Mouse (Mus musculus) liver, embryonic 15.5 days (tissue): ENCODE results near the gene Defb6. TPM values are rescaled to one million over a fixed set of nuclear protein-coding genes. Genes with fewer than 3 reads are reported as not detected.

ENCODE experiments used
- ATAC-seq: fragments of 200-750 bp; cut with Nextera tagmentation; 2 replicates; pipeline ENCODE4 v1.8.0; 2017; ENCODE audit warnings: moderate number of reproducible peaks, mild to moderate bottlenecking, moderate library complexity; ENCODE audit not compliant: insufficient read depth
- H3K27ac ChIP-seq: fragments of 300-500 bp; sonication (generic); replicated peaks from 2 replicates; pipeline ENCODE4 v1.5.1; 2015; ENCODE audit warnings: mild to moderate bottlenecking, inconsistent platforms
- H3K27me3 ChIP-seq: fragments of 300-500 bp; sonication (generic); 2 replicates; pipeline ENCODE4 v1.6.1; 2015; ENCODE audit warnings: mild to moderate bottlenecking, inconsistent platforms
- H3K36me3 ChIP-seq: fragments of 300-500 bp; sonication (generic); replicated peaks from 2 replicates; pipeline ENCODE4 v1.6.1; 2015; ENCODE audit warnings: moderate library complexity, mild to moderate bottlenecking, inconsistent platforms
- H3K4me1 ChIP-seq: fragments of 300-500 bp; sonication (generic); replicated peaks from 2 replicates; pipeline ENCODE4 v1.6.1; 2015; ENCODE audit warnings: inconsistent platforms
- H3K4me2 ChIP-seq: fragments of 300-500 bp; sonication (generic); 2 replicates; pipeline ENCODE4 v1.6.1; 2015; ENCODE audit warnings: moderate library complexity, mild to moderate bottlenecking, inconsistent platforms
- H3K4me3 ChIP-seq: fragments of 300-500 bp; sonication (generic); replicated peaks from 2 replicates; pipeline ENCODE4 v1.5.1; 2015; ENCODE audit warnings: mild to moderate bottlenecking, inconsistent platforms
- H3K9ac ChIP-seq: fragments of 300-500 bp; sonication (generic); 2 replicates; pipeline ENCODE4 v1.6.1; 2015; ENCODE audit warnings: moderate library complexity, mild to moderate bottlenecking, inconsistent platforms
- H3K9me3 ChIP-seq: fragments of 300-500 bp; sonication (generic); replicated peaks from 2 replicates; pipeline ENCODE4 v1.6.1; 2016; ENCODE audit warnings: inconsistent platforms
- WGBS: fragments of 180-500 bp; shearing (Covaris S2); methylation state at CpG from one replicate; pipeline ENCODE4 v1.1.7; 2015; ENCODE audit warnings: mixed read lengths; ENCODE audit not compliant: insufficient replicate concordance; 5-methylcytosine and 5-hydroxymethylcytosine counted together
- polyA plus RNA-seq: library from polyadenylated mRNA; unstranded; fragments of >200 nt; fragmentation: Nextera tagmentation; extraction: Ambion mirVana; gene quantifications from 2 replicates; pipeline ENCODE4 v1.2.1, GENCODE M21; 2015

Gene Defb6
- polyA plus RNA-seq: not detected in 2 replicates

DNA sequence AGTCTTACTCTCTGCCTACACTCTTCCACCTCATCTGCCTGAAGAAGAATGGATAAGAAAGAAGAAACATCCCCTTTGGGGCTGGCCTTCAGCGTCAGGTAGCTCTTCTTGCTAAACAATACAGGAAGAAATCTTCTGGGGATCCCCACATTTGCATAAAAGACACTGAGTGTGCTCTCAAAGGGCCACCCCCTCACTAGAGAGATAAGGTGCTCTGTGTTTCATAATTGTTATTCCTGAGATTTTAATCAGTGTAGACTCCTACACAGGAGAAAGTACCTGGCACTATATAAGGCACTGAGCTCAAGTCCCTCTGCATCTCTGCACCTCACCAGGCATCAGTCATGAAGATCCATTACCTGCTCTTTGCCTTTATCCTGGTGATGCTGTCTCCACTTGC, at the start of gene Defb6:
Defb6 (plus strand) TSS at position 318 of the 400 bp plus-strand sequence.
- Histone ChIP-seq H3K4me1 (no peaks in the 10 kb centered on the region), H3K27me3 (no peaks in the 10 kb centered on the region), H3K9me3 (no peaks in the 10 kb centered on the region), H3K4me2 (no peak within 1 kb of the TSS), H3K4me3 (no peak within 1 kb of the TSS), H3K27ac (no peak within 1 kb of the TSS), H3K9ac (no peak within 1 kb of the TSS), H3K36me3 (no peaks in the 10 kb centered on the region)
- WGBS: 52% methylated on average over 1 of the region's 1 CpGs
- ATAC-seq: no peak

DNA sequence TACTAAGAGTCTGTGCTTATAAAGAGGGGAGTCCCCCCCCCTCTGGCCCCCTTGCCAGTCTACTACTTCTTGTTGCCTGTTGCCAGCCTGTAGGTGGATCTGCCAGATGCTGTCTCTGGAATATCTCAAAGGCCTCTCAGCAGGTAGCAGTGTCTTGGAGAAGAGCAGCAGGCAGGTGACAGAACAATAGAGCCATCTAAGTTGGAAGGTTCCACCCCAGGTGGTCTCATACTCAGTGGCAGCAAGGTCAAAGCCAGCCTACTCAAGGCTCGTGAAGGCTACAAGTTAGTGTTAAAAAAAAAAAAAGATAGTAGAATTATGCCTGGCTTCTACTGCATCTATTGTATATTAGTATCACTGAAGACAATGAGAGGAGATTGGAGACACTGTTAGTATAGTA, 12.8 kb downstream of the Defb6 start:
- no peak overlapping the region for H3K9ac ChIP-seq
- no peak overlapping the region for H3K4me2 ChIP-seq
- no peak overlapping the region for H3K27ac ChIP-seq
- 57% methylated on average over 1 of the region's 1 CpGs for WGBS
- no peaks in the 10 kb centered on the region for H3K9me3 ChIP-seq
- H3K27me3 ChIP-seq: no peaks in the 10 kb centered on the region
- H3K4me3 ChIP-seq: no peak overlapping the region
- no peaks in the 10 kb centered on the region for H3K4me1 ChIP-seq
- ATAC-seq: no peak
- no peaks in the 10 kb centered on the region for H3K36me3 ChIP-seq

GRCm38 (mm10) chr8:19239616-19240015, 14.3 kb downstream of the Defb6 start, which contains the start of gene Defb46:
Defb46 (plus strand) TSS chr8:19239916.
- Histone ChIP-seq H3K4me2 (no peak within 1 kb of the TSS), H3K9me3 (no peaks in the 10 kb centered on the region), H3K4me3 (no peak within 1 kb of the TSS), H3K36me3 (no peaks in the 10 kb centered on the region), H3K4me1 (no peaks in the 10 kb centered on the region), H3K27me3 (no peaks in the 10 kb centered on the region), H3K27ac (no peak within 1 kb of the TSS), H3K9ac (no peak within 1 kb of the TSS)
- 69% methylated on average over 2 of the region's 2 CpGs for WGBS
- ATAC-seq: no peak

- Histone ChIP-seq H3K4me1 (no peaks in the 10 kb centered on the region), H3K36me3 (no peaks in the 10 kb centered on the region), H3K27ac (no peak within 1 kb of the TSS), H3K9ac (no peak within 1 kb of the TSS), H3K4me3 (no peak within 1 kb of the TSS), H3K9me3 (no peaks in the 10 kb centered on the region), H3K27me3 (no peaks in the 10 kb centered on the region), H3K4me2 (no peak within 1 kb of the TSS)
- no peak for ATAC-seq
- 75% methylated on average over 5 of the region's 5 CpGs for WGBS
Observed at GRCm38 (mm10) chr8:19247280-19247679, 22.0 kb downstream of the Defb6 start, which contains the start of gene Defb5. Defb5 (plus strand) TSS chr8:19247580.

GRCm38 (mm10) chr8:19258136-19258535, 32.9 kb downstream of the Defb6 start:
- no peaks in the 10 kb centered on the region for H3K4me1 ChIP-seq
- H3K27me3 ChIP-seq: no peaks in the 10 kb centered on the region
- no peak overlapping the region for H3K4me2 ChIP-seq
- H3K36me3 ChIP-seq: no peaks in the 10 kb centered on the region
- no peak overlapping the region for H3K4me3 ChIP-seq
- H3K27ac ChIP-seq: no peak overlapping the region
- ATAC-seq: no peak
- no peaks in the 10 kb centered on the region for H3K9me3 ChIP-seq
- H3K9ac ChIP-seq: no peak overlapping the region

GRCm38 (mm10) chr8:19259667-19260066, 34.4 kb downstream of the Defb6 start:
- no peaks in the 10 kb centered on the region for H3K27me3 ChIP-seq
- H3K4me1 ChIP-seq: no peaks in the 10 kb centered on the region
- no peak for ATAC-seq
- no peaks in the 10 kb centered on the region for H3K9me3 ChIP-seq
- H3K9ac ChIP-seq: no peak overlapping the region
- H3K27ac ChIP-seq: no peak overlapping the region
- H3K36me3 ChIP-seq: no peaks in the 10 kb centered on the region
- H3K4me2 ChIP-seq: no peak overlapping the region
- H3K4me3 ChIP-seq: no peak overlapping the region
- 39% methylated on average over 3 of the region's 3 CpGs for WGBS

Other genes with a start within 250 kb of the Defb6 start
- not detected in 2 replicates for gene Defb40, start 247.2 kb upstream of the Defb6 start, polyA plus RNA-seq
- not detected in 2 replicates for gene Defb37, start 234.4 kb upstream of the Defb6 start, polyA plus RNA-seq
- gene Defb38, start 198.9 kb upstream of the Defb6 start, polyA plus RNA-seq: not detected in 2 replicates
- not detected in 2 replicates for gene Defb39, start 160.7 kb upstream of the Defb6 start, polyA plus RNA-seq
- not detected in 2 replicates for gene Defb12, start 110.6 kb upstream of the Defb6 start, polyA plus RNA-seq
- gene Defb34, start 101.7 kb upstream of the Defb6 start, polyA plus RNA-seq: not detected in 2 replicates
- not detected in 2 replicates for gene Gm45826, start 84.7 kb upstream of the Defb6 start, polyA plus RNA-seq
- gene Defb14, start 31.1 kb upstream of the Defb6 start, polyA plus RNA-seq: not detected in 2 replicates
- gene Defb4, start 26.8 kb upstream of the Defb6 start, polyA plus RNA-seq: not detected in 2 replicates
- gene Defb46, start 14.4 kb downstream of the Defb6 start, polyA plus RNA-seq: not detected in 2 replicates
- not detected in 2 replicates for gene Defb5, start 22.1 kb downstream of the Defb6 start, polyA plus RNA-seq
- not detected in 2 replicates for gene Defb3, start 67.9 kb downstream of the Defb6 start, polyA plus RNA-seq
- not detected in 2 replicates for gene Defb8, start 222.1 kb downstream of the Defb6 start, polyA plus RNA-seq